25 mouse cellular contexts compared by ENCODE assay signal in the genomic region with DNA sequence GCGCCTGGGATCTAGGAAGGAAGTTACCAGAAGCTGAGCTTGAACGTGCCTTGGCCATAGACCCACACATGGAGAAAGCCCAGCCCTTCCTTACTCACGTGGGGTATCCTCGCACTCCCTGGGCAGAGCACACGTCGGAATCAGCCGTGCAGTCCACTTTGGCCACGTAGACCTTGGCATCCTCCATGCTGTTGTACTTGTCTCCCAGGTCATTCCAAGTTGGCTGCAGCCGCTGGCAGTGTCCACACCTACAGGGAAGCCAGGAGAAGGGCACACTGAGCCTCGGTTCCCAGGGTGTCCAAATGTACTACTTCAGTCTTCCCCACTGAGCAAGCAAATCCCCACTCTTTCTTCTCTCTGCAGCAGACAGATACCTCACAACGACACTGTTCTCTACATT. TPM values are rescaled to one million over a fixed set of nuclear protein-coding genes. Genes with fewer than 3 reads are reported as not detected.
DNase-seq lines count a peak whose midpoint lies in the region; ATAC-seq and TF ChIP-seq lines count a peak whose summit lies in the region.
"Had no signal": no experiment of that assay in that cellular context is flagged by ENCODE, and none has a peak within 500 bp of the region (broad histone marks: within the 10 kb centered on the region; RNA-seq: fewer than 3 reads in every experiment).

No protein-coding gene starts in this region.

- H3K27me3 ChIP-seq in lung, embryonic 15.5 days = no peaks in the 10 kb centered on the region
- no peaks in the 10 kb centered on the region for H3K27me3 ChIP-seq in CH12.LX (replicated peaks)
- H3K27me3 ChIP-seq: embryonic facial prominence, embryonic 15.5 days; hindbrain, embryonic 12.5 days had no signal

- intact Hi-C loops in gastrocnemius, postnatal 36 days (cut with DNase I) = no loop called here

- H3K4me3 ChIP-seq in lung, embryonic 15.5 days = no peak overlapping the region
- peak overlapping the region in 1 of 3 experiments; percentile 28 for H3K4me3 ChIP-seq in CH12.LX (replicated peaks in 1 of 3; ENCODE audit: low read depth in 2 of 3, low read length in 2 of 3, poor library complexity in 1 of 3)
- H3K4me3 ChIP-seq: embryonic facial prominence, embryonic 15.5 days; erythroblast, embryonic 14.5 days; forebrain, embryonic 10.5 days; heart, embryonic 10.5 days; hindbrain, embryonic 12.5 days had no signal

- no peaks in the 10 kb centered on the region for H3K9me3 ChIP-seq in lung, embryonic 15.5 days
- peaks cover 33% of the 10 kb centered on the region for H3K9me3 ChIP-seq in CH12.LX (replicated peaks; ENCODE audit: low read length)
- H3K9me3 ChIP-seq: embryonic facial prominence, embryonic 15.5 days; forebrain, embryonic 10.5 days; heart, embryonic 10.5 days; hindbrain, embryonic 12.5 days had no signal

- H3K4me2 ChIP-seq in lung, embryonic 15.5 days = no peak overlapping the region
- peak overlapping the region; percentile 73 for H3K4me2 ChIP-seq in CH12.LX (ENCODE audit: insufficient read depth, low read depth, poor library complexity, severe bottlenecking)
- H3K4me2 ChIP-seq: embryonic facial prominence, embryonic 15.5 days; hindbrain, embryonic 12.5 days had no signal

- peak overlapping the region; percentile 64; the same call in 1 of the 2 replicates for H3K27ac ChIP-seq in lung, embryonic 15.5 days
- peak overlapping the region; percentile 90 for H3K27ac ChIP-seq in CH12.LX (ENCODE audit: insufficient read depth, low read depth)
- H3K27ac ChIP-seq: embryonic facial prominence, embryonic 15.5 days; forebrain, embryonic 10.5 days; heart, embryonic 10.5 days; hindbrain, embryonic 12.5 days had no signal

- peaks cover 68% of the 10 kb centered on the region for H3K79me2 ChIP-seq in CH12.LX (replicated peaks; ENCODE audit: control insufficient read depth, extremely low read depth, insufficient read depth, poor library complexity, severe bottlenecking)

- DNase-seq in adrenal gland, postnatal 10 days = peak; percentile 60
- no peak for DNase-seq in adrenal gland, adult (ENCODE audit: inconsistent age in 2 of 2, low spot score in 1 of 2)
- peak; percentile 27 for DNase-seq in gastrocnemius, postnatal 25 days
- no peak for DNase-seq in gastrocnemius, postnatal 36 days
- no peak for DNase-seq in lung, postnatal 4 days
- no peak for DNase-seq in CH12.LX (ENCODE audit: extremely low read depth)
- DNase-seq in neural tube, embryonic 10.5 days (ENCODE audit: extremely low spot score, low spot score) = no peak
- DNase-seq: adrenal gland, adult 2 months; B cell, adult 2 months; cerebellum, adult 11 months; cerebellum, adult 8-10 months; cerebellum, postnatal 14 days; embryo, embryonic 11 days; heart, adult 18-20 months; heart, postnatal 10 days; heart, postnatal 4 days had no signal

- no peak for TF ChIP-seq RAD21 in CH12.LX (IDR thresholded peaks at IDR 0.05; ENCODE audit: low read depth, low read length)

- no peak for TF ChIP-seq EP300 in CH12.LX (IDR thresholded peaks at IDR 0.05; ENCODE audit: low read length)

- TF ChIP-seq CTCF in CH12.LX (conservative IDR thresholded peaks at IDR 0.05 in 1 of 2, IDR thresholded peaks at IDR 0.05 in 1 of 2; ENCODE audit: low read depth in 2 of 2, low read length in 2 of 2) = no peak

- dilution Hi-C loops in CH12.LX (cut with MboI; ENCODE audit: extremely low pct_ligation_motif_present, extremely low pct_unique_long_range_greater_than_20kb, low sequenced_read_pairs) = no loop called here

- 84% methylated on average over 11 of the region's 11 CpGs for WGBS in lung, embryonic 15.5 days

- in situ Hi-C loops in CH12.LX (cut with MboI; ENCODE audit: low pct_ligation_motif_present, low pct_unique_long_range_greater_than_20kb, low sequenced_read_pairs) = no loop called here

- no peak for ATAC-seq in lung, embryonic 15.5 days (ENCODE audit: borderline replicate concordance, extremely low read depth, low FRiP score, low TSS enrichment)
- ATAC-seq: CD4-positive, CD25-positive, alpha-beta regulatory T cell, adult 4 months; forebrain, embryonic 14.5 days; hindbrain, embryonic 16.5 days had no signal

- peaks cover 49% of the 10 kb centered on the region for H3K4me1 ChIP-seq in lung, embryonic 15.5 days
- peaks cover 26 to 66% of the 10 kb centered on the region in 2 experiments for H3K4me1 ChIP-seq in CH12.LX (ENCODE audit: control insufficient read depth in 1 of 2, insufficient read depth in 2 of 2)

- no peak overlapping the region for H3K9ac ChIP-seq in lung, embryonic 15.5 days
- no peak overlapping the region for H3K9ac ChIP-seq in CH12.LX (ENCODE audit: insufficient read depth, low read depth)
- H3K9ac ChIP-seq: embryonic facial prominence, embryonic 15.5 days; hindbrain, embryonic 12.5 days had no signal

- peaks cover 40% of the 10 kb centered on the region for H3K36me3 ChIP-seq in lung, embryonic 15.5 days
- H3K36me3 ChIP-seq in CH12.LX (replicated peaks in 1 of 2; ENCODE audit: control insufficient read depth in 1 of 2, insufficient read depth in 1 of 2, low read length in 1 of 2) = peaks cover 40 to 78% of the 10 kb centered on the region in 2 experiments

- TF ChIP-seq POLR2A in CH12.LX (IDR thresholded peaks at IDR 0.05; ENCODE audit: low read depth, low read length) = no peak

TF ChIP-seq in CH12.LX, 34 proteins besides CTCF, POLR2A, EP300 and RAD21:
- no peak for TF ChIP-seq USF2 (conservative IDR thresholded peaks at IDR 0.05; ENCODE audit: low read depth, low read length)

RNA-seq across cellular contexts. Expression of gene Txndc5, which starts 5.4 kb away (rescaled TPM):
- total RNA-seq in adrenal gland, postnatal 10 days (2021) = 100 to 1,000 TPM; 147 to 152 TPM
- 10 to 100 TPM; 26.5 to 34.9 TPM for total RNA-seq in gastrocnemius, postnatal 25 days (2021)
- total RNA-seq in gastrocnemius, postnatal 36 days (2021) = 10 to 100 TPM; 24.4 to 26.8 TPM
- polyA plus RNA-seq in lung, embryonic 15.5 days (2015; fragmentation: Nextera tagmentation; extraction: Ambion mirVana) = 263 and 264 TPM in 2 replicates
- 131 and 171 TPM in 2 replicates for total RNA-seq in CH12.LX (2012; rRNA removed)
- total RNA-seq in CH12.LX (2014; rRNA removed) = 111 and 120 TPM in 2 replicates
- 145 and 155 TPM in 2 replicates for polyA plus RNA-seq in CH12.LX (2012; ENCODE audit: insufficient read length, low read depth)

Comparison
In these comparisons a context has a peak if more than half of its experiments do, and no peak if none do; other contexts are left out.
1. DNase-seq: peak in adrenal gland, postnatal 10 days (single experiment) and gastrocnemius, postnatal 25 days (single experiment); none in adrenal gland, adult (0 of 2), gastrocnemius, postnatal 36 days (0 of 2), lung, postnatal 4 days (0 of 2), CH12.LX (single experiment) and neural tube, embryonic 10.5 days (single experiment).